Mouse (Mus musculus): Measurements from ENCODE around the gene Trim61. TPM values are rescaled to one million over a fixed set of nuclear protein-coding genes. Genes with fewer than 3 reads are reported as not detected.

Trim61 gene
- polyA plus RNA-seq (2014; fragmentation: Nextera tagmentation; extraction: Ambion mirVana) = 0.16 TPM in 1 of 2 replicates, not detected in the other

DNA sequence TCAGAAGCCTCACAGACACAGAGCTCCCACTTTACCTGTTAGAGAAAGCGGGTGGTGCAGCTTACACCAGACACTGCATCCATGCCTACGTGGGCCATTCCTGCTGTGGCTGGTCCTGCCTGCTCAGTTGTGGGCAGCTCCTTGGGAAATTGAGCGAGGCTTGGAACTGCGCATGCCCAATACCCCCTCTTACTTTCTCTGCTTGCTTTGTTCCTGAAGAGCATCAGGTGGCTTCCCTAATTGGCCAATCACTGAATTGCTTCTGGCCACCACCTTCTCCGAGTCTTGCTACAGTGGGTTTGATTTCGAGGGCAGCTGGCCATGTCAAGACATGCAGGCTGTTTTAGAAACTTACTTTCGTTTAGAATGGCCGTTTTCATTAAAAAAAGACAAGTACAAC lies at the start of gene Trim61, which contains the start of gene Trim60:
Gene Trim61 (minus strand): TSS at position 101 of the 400 bp plus-strand sequence.
Gene Trim60 (minus strand): TSS at position 162 of the 400 bp plus-strand sequence.
- Histone ChIP-seq H3K4me1 (ENCODE audit: control insufficient read depth, insufficient read depth, low read length) (no peaks in the 10 kb centered on the region), H3K4me3 (ENCODE audit: low read depth, low read length) (no peak within 1 kb of the TSS), H3K9me3 (ENCODE audit: control insufficient read depth, low read length) (no peaks in the 10 kb centered on the region), H3K36me3 (ENCODE audit: control insufficient read depth, insufficient read depth, low read length) (no peaks in the 10 kb centered on the region), H3K4me2 (ENCODE audit: low read depth, severe bottlenecking) (no peak within 1 kb of the TSS), H3K27me3 (ENCODE audit: control insufficient read depth, insufficient read depth, low read length) (no peaks in the 10 kb centered on the region), H3K27ac (replicated peaks; ENCODE audit: low read depth, low read length) (no peak within 1 kb of the TSS), H3K9ac (ENCODE audit: low read length) (no peak within 1 kb of the TSS)
- no peak for DNase-seq (ENCODE audit: low spot score)
- 86% methylated on average over 8 of the region's 8 CpGs for WGBS
- ATAC-seq (ENCODE audit: insufficient number of reproducible peaks, low FRiP score, low TSS enrichment, low read depth) = no peak

DNA sequence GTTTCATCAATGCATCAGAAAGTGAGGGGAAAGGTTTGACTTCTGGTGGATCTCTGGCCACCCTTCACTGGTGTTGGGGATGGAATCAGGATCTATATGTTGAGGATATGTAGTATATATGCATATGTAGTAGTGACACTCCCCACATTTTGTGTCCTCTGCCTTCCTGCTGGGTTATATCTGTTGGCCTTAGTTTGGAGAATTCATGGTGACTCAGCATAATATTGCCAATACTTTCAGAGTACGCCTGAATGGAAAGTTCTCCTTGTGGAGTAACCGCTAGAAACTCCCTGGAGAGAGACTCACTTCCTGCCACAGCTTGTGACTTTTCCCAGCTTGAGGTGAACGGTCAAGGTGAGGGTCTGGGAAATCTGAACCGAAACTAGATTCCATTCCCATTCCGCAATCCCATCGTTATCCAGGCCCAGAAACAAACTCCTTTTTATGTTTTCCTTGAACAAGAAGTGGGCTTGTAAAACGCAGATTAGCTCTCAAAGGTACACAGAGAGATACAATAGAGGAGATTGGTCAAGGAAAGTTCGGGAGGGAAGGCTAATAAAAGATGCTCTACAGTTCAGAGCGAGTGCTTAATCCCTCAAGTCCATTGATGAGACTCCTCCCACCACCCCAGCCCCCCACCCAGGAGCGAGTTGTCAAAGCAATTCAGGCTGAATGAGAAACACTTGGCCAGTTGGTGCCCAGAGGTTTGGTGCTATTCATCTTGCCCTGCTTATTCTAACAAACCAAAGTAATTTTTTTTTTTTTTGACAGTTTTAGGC lies 49.6 kb upstream of the Trim61 start:
- H3K27me3 ChIP-seq (ENCODE audit: control insufficient read depth, insufficient read depth, low read length) = no peaks in the 10 kb centered on the region
- no peaks in the 10 kb centered on the region for H3K9me3 ChIP-seq (ENCODE audit: control insufficient read depth, low read length)
- H3K4me1 ChIP-seq (ENCODE audit: control insufficient read depth, insufficient read depth, low read length) = no peaks in the 10 kb centered on the region
- no peaks in the 10 kb centered on the region for H3K36me3 ChIP-seq (ENCODE audit: control insufficient read depth, insufficient read depth, low read length)
- no peak overlapping the region for H3K9ac ChIP-seq (ENCODE audit: low read length)
- ATAC-seq (ENCODE audit: insufficient number of reproducible peaks, low FRiP score, low TSS enrichment, low read depth) (no peak), DNase-seq (ENCODE audit: low spot score) (no peak)
- H3K27ac ChIP-seq (replicated peaks; ENCODE audit: low read depth, low read length) = no peak overlapping the region
- no peak overlapping the region for H3K4me3 ChIP-seq (ENCODE audit: low read depth, low read length)
- H3K4me2 ChIP-seq (ENCODE audit: low read depth, severe bottlenecking) = no peak overlapping the region
- 36% methylated on average over 10 of the region's 10 CpGs for WGBS

DNA sequence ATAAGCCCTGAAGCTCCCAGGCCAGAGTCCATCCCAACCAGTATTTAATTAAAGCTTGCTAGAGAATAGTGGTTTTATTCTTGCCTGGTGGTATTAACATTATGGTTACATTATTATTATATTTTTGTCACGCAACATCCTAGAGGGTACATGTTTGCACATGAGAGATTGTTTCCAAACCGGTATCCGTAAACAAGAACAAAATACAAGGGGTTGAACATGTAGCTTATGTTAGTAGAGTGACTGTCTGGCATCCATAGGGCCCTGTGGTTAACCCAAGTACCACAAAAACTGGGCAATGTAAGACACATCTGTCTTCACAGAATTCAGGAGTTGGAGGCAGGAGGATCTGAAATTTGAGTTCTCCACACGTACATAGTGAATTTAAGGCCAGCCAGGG lies 48.7 kb upstream of the Trim61 start:
- Histone ChIP-seq H3K9ac (ENCODE audit: low read length) (no peak overlapping the region), H3K4me2 (ENCODE audit: low read depth, severe bottlenecking) (no peak overlapping the region), H3K27ac (replicated peaks; ENCODE audit: low read depth, low read length) (no peak overlapping the region), H3K4me1 (ENCODE audit: control insufficient read depth, insufficient read depth, low read length) (no peaks in the 10 kb centered on the region), H3K27me3 (ENCODE audit: control insufficient read depth, insufficient read depth, low read length) (no peaks in the 10 kb centered on the region), H3K9me3 (ENCODE audit: control insufficient read depth, low read length) (no peaks in the 10 kb centered on the region), H3K36me3 (ENCODE audit: control insufficient read depth, insufficient read depth, low read length) (no peaks in the 10 kb centered on the region), H3K4me3 (ENCODE audit: low read depth, low read length) (no peak overlapping the region)
- DNase-seq (ENCODE audit: low spot score) (no peak), ATAC-seq (ENCODE audit: insufficient number of reproducible peaks, low FRiP score, low TSS enrichment, low read depth) (no peak)
- 90% methylated on average over 4 of the region's 4 CpGs for WGBS

DNA sequence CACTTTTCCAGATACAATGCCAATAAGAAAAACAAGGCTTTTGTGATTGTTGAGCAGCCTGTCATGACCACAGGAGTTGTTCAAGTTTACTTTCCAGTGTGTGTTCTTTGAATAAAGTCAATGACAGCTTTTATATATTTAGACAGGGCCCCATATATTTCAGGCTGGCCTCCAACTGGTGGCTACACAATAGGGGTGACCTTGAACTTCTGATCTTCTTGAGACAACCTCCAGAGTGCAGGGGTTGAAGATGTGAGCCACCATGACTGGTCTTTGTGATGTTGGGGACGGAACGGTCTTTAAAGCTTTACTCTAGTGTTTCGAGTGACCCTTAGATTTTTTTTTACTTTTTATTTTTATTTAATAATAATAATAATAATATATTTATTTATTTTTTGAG lies 47.3 kb upstream of the Trim61 start:
- 97% methylated on average over 3 of the region's 3 CpGs for WGBS
- no peak for ATAC-seq (ENCODE audit: insufficient number of reproducible peaks, low FRiP score, low TSS enrichment, low read depth)

DNA sequence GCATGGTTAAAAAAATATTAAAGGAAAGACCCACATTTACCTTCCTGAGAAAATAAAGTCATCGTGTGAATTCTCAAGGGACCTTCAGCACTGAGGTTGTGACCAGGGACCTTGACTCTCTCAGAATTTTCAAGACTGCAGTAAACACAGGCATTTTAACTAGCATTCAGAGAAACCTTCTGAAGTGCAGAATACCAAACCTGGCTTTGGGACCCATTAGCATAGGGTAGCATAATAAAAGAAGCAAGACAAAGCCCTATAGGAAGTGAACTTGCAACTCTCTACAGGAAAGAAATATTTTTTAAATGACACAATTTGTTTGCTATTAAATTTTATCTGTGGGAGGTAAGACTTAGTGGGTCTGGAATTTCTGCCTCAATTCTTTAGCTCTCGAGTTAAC lies 45.7 kb upstream of the Trim61 start:
- 45% methylated on average over 2 of the region's 2 CpGs for WGBS
- Histone ChIP-seq H3K4me1 (ENCODE audit: control insufficient read depth, insufficient read depth, low read length) (no peaks in the 10 kb centered on the region), H3K4me2 (ENCODE audit: low read depth, severe bottlenecking) (no peak overlapping the region), H3K27ac (replicated peaks; ENCODE audit: low read depth, low read length) (no peak overlapping the region), H3K27me3 (ENCODE audit: control insufficient read depth, insufficient read depth, low read length) (no peaks in the 10 kb centered on the region), H3K4me3 (ENCODE audit: low read depth, low read length) (no peak overlapping the region), H3K36me3 (ENCODE audit: control insufficient read depth, insufficient read depth, low read length) (no peaks in the 10 kb centered on the region), H3K9me3 (ENCODE audit: control insufficient read depth, low read length) (no peaks in the 10 kb centered on the region), H3K9ac (ENCODE audit: low read length) (no peak overlapping the region)
- no peak for ATAC-seq (ENCODE audit: insufficient number of reproducible peaks, low FRiP score, low TSS enrichment, low read depth)
- no peak for DNase-seq (ENCODE audit: low spot score)

More for the DNA sequence above, 47.3 kb upstream of the Trim61 start:
- H3K4me3 ChIP-seq (ENCODE audit: low read depth, low read length) = no peak overlapping the region
- H3K36me3 ChIP-seq (ENCODE audit: control insufficient read depth, insufficient read depth, low read length) = no peaks in the 10 kb centered on the region
- no peak overlapping the region for H3K27ac ChIP-seq (replicated peaks; ENCODE audit: low read depth, low read length)
- H3K4me1 ChIP-seq (ENCODE audit: control insufficient read depth, insufficient read depth, low read length) = no peaks in the 10 kb centered on the region
- DNase-seq (ENCODE audit: low spot score) = no peak
- no peaks in the 10 kb centered on the region for H3K9me3 ChIP-seq (ENCODE audit: control insufficient read depth, low read length)
- no peak overlapping the region for H3K4me2 ChIP-seq (ENCODE audit: low read depth, severe bottlenecking)
- H3K9ac ChIP-seq (ENCODE audit: low read length) = no peak overlapping the region
- no peaks in the 10 kb centered on the region for H3K27me3 ChIP-seq (ENCODE audit: control insufficient read depth, insufficient read depth, low read length)

DNA sequence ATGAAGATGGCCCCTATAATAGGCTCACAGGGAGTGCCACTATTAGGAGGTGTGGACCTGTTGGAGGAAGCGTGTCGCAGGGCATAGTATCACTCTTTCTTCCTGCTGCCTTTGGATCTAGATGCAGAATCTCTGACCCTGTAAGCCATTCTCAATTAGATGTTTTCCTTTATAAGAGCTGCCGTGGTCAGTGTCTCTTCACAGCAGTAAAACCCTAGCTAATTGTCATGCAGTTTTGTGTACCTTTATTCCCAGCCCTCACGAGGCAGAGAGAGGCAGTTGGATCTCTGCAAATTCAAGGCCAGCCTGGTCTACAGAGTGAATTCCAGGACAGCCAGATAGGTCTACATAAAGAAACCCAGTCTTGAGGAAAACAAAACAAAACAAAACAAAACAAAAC lies 43.9 kb upstream of the Trim61 start:
- no peak overlapping the region for H3K4me3 ChIP-seq (ENCODE audit: low read depth, low read length)
- H3K4me2 ChIP-seq (ENCODE audit: low read depth, severe bottlenecking) = no peak overlapping the region
- no peak overlapping the region for H3K27ac ChIP-seq (replicated peaks; ENCODE audit: low read depth, low read length)
- H3K27me3 ChIP-seq (ENCODE audit: control insufficient read depth, insufficient read depth, low read length) = no peaks in the 10 kb centered on the region
- ATAC-seq (ENCODE audit: insufficient number of reproducible peaks, low FRiP score, low TSS enrichment, low read depth) (no peak), DNase-seq (ENCODE audit: low spot score) (no peak)
- H3K36me3 ChIP-seq (ENCODE audit: control insufficient read depth, insufficient read depth, low read length) = no peaks in the 10 kb centered on the region
- 79% methylated on average over 4 of the region's 4 CpGs for WGBS
- H3K9me3 ChIP-seq (ENCODE audit: control insufficient read depth, low read length) = no peaks in the 10 kb centered on the region
- no peaks in the 10 kb centered on the region for H3K4me1 ChIP-seq (ENCODE audit: control insufficient read depth, insufficient read depth, low read length)
- H3K9ac ChIP-seq (ENCODE audit: low read length) = no peak overlapping the region

DNA sequence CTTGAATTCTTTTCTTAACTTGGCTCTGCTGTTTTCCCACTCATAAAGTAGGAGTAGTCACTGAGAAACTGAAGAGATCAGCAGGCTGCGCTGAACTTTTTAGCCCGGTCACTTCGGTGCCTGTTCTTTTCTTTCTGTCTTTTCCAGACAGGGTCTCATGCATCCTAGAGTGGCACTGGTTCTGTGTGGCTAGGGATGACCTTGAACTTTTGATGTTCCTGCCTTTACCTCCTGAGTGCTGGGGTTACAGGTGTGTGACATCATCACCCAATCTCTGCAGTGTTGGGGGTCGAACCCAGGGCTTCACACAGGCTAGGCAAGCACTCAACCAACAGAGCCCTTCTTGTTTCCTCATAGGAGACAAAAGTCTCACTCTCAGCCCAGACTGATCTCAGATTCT lies 38.4 kb upstream of the Trim61 start:
- Histone ChIP-seq H3K4me3 (ENCODE audit: low read depth, low read length) (no peak overlapping the region), H3K27ac (replicated peaks; ENCODE audit: low read depth, low read length) (no peak overlapping the region), H3K36me3 (ENCODE audit: control insufficient read depth, insufficient read depth, low read length) (no peaks in the 10 kb centered on the region), H3K4me2 (ENCODE audit: low read depth, severe bottlenecking) (no peak overlapping the region), H3K9me3 (ENCODE audit: control insufficient read depth, low read length) (no peaks in the 10 kb centered on the region), H3K4me1 (ENCODE audit: control insufficient read depth, insufficient read depth, low read length) (peaks cover 8% of the 10 kb centered on the region), H3K27me3 (ENCODE audit: control insufficient read depth, insufficient read depth, low read length) (no peaks in the 10 kb centered on the region), H3K9ac (ENCODE audit: low read length) (no peak overlapping the region)
- 92% methylated on average over 4 of the region's 4 CpGs for WGBS
- ATAC-seq (ENCODE audit: insufficient number of reproducible peaks, low FRiP score, low TSS enrichment, low read depth) (no peak), DNase-seq (ENCODE audit: low spot score) (no peak)

DNA sequence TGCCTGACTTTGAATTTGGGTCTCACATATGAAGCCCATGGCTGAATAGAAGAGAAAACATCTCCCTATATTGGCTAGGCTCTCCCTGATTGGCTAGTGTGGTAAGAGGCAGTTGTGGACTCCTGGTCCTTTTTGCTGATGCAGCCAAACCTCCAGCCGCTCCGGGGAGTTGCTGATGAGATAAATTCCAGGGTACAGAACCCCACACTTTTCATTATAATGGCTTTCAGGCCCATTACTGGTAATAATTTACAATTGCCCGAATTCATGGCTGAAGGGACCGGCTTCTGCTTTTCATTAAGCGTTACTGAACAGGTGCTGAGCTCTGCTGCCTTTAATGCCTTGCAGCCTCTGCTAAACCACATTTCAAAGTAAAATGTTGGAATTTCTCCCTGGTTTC lies 35.6 kb upstream of the Trim61 start:
- Histone ChIP-seq H3K4me3 (ENCODE audit: low read depth, low read length) (no peak overlapping the region), H3K9ac (ENCODE audit: low read length) (no peak overlapping the region), H3K27ac (replicated peaks; ENCODE audit: low read depth, low read length) (peak overlapping the region; percentile 79), H3K4me1 (ENCODE audit: control insufficient read depth, insufficient read depth, low read length) (peaks cover 8% of the 10 kb centered on the region), H3K4me2 (ENCODE audit: low read depth, severe bottlenecking) (no peak overlapping the region), H3K27me3 (ENCODE audit: control insufficient read depth, insufficient read depth, low read length) (no peaks in the 10 kb centered on the region), H3K9me3 (ENCODE audit: control insufficient read depth, low read length) (no peaks in the 10 kb centered on the region), H3K36me3 (ENCODE audit: control insufficient read depth, insufficient read depth, low read length) (no peaks in the 10 kb centered on the region)
- DNase-seq (ENCODE audit: low spot score) (peak; percentile 74), ATAC-seq (ENCODE audit: insufficient number of reproducible peaks, low FRiP score, low TSS enrichment, low read depth) (peak; percentile 82)
- 7% methylated on average over 5 of the region's 5 CpGs for WGBS
